In genomic region chr3:90537141-90537904, GRCm38 (mm10) we compare ENCODE assay signal across 8 mouse cellular contexts. TPM values are rescaled to one million over a fixed set of nuclear protein-coding genes. Genes with fewer than 3 reads are reported as not detected.
DNase-seq lines count a peak whose midpoint lies in the region; ATAC-seq and TF ChIP-seq lines count a peak whose summit lies in the region.

S100a16 (plus strand) TSS chr3:90537254.

- peak; percentile 76 to 90 for DNase-seq in adrenal gland, adult (ENCODE audit: inconsistent age in 2 of 2, low spot score in 1 of 2)
- DNase-seq in cerebellum, adult 2 months: peak; percentile 71 to 81
- DNase-seq in gastrocnemius, postnatal 25 days: peak; percentile 90
- DNase-seq in intestine, embryonic 14.5 days (ENCODE audit: low spot score): peak; percentile 70
- peak in 1 of 2 experiments; percentile 43 for DNase-seq in left cerebral cortex, postnatal 25 days (ENCODE audit: low spot score in 2 of 2)
- no peak for DNase-seq in midbrain, embryonic 11.5 days (ENCODE audit: low spot score, missing footprints)
- DNase-seq in urinary bladder, postnatal 25 days (ENCODE audit: low spot score): peak; percentile 67
- DNase-seq in embryo, embryonic 10 days (ENCODE audit: low spot score): no peak

- peak within 1 kb of the TSS; percentile 66 for H3K27ac ChIP-seq in cerebellum, adult 2 months (ENCODE audit: insufficient read depth, low read length)
- H3K27ac ChIP-seq in intestine, embryonic 14.5 days (ENCODE audit: low read depth): peak within 1 kb of the TSS; percentile 25; the same call in 1 of the 2 replicates
- no peak within 1 kb of the TSS for H3K27ac ChIP-seq in midbrain, embryonic 11.5 days (ENCODE audit: low read depth, low read length)

- H3K9ac ChIP-seq in intestine, embryonic 14.5 days (ENCODE audit: low read length): no peak within 1 kb of the TSS; the same call in none of the 2 replicates
- H3K9ac ChIP-seq in midbrain, embryonic 11.5 days (ENCODE audit: low read length): no peak within 1 kb of the TSS

- H3K27me3 ChIP-seq in cerebellum, adult 2 months (ENCODE audit: control insufficient read depth, insufficient read depth, low read length): no peaks in the 10 kb centered on the region
- H3K27me3 ChIP-seq in intestine, embryonic 14.5 days (replicated peaks; ENCODE audit: control insufficient read depth, insufficient read depth, low read length): no peaks in the 10 kb centered on the region
- no peaks in the 10 kb centered on the region for H3K27me3 ChIP-seq in midbrain, embryonic 11.5 days (ENCODE audit: control insufficient read depth, insufficient read depth, low read length)

- 23% methylated on average over 10 of the region's 10 CpGs for WGBS in cerebellum, adult 2 months
- 31% methylated on average over 10 of the region's 10 CpGs for WGBS in intestine, embryonic 14.5 days
- 47% methylated on average over 10 of the region's 10 CpGs for WGBS in midbrain, embryonic 11.5 days

- peak within 1 kb of the TSS; percentile 39 for H3K4me2 ChIP-seq in intestine, embryonic 14.5 days (ENCODE audit: low read length)
- H3K4me2 ChIP-seq in midbrain, embryonic 11.5 days: no peak within 1 kb of the TSS

- H3K36me3 ChIP-seq in intestine, embryonic 14.5 days (ENCODE audit: control insufficient read depth, insufficient read depth, low read length): no peaks in the 10 kb centered on the region
- H3K36me3 ChIP-seq in midbrain, embryonic 11.5 days (ENCODE audit: control insufficient read depth, insufficient read depth, low read length): no peaks in the 10 kb centered on the region

- H3K4me3 ChIP-seq in cerebellum, adult 2 months (replicated peaks; ENCODE audit: insufficient read depth, low read depth, low read length): peak within 1 kb of the TSS; percentile 73
- H3K4me3 ChIP-seq in intestine, embryonic 14.5 days (ENCODE audit: low read depth, low read length): peak within 1 kb of the TSS; percentile 20
- H3K4me3 ChIP-seq in midbrain, embryonic 11.5 days (ENCODE audit: low read depth, low read length): no peak within 1 kb of the TSS

- peaks cover 4% of the 10 kb centered on the region for H3K4me1 ChIP-seq in cerebellum, adult 2 months (ENCODE audit: control insufficient read depth, insufficient read depth, low read length)
- peaks cover 8% of the 10 kb centered on the region for H3K4me1 ChIP-seq in intestine, embryonic 14.5 days (replicated peaks; ENCODE audit: control insufficient read depth, insufficient read depth, low read length)
- H3K4me1 ChIP-seq in midbrain, embryonic 11.5 days (ENCODE audit: control insufficient read depth, insufficient read depth, low read length): peaks cover 5% of the 10 kb centered on the region; the same call in 1 of the 2 replicates

- H3K9me3 ChIP-seq in intestine, embryonic 14.5 days (ENCODE audit: control insufficient read depth, low read length): no peaks in the 10 kb centered on the region
- H3K9me3 ChIP-seq in midbrain, embryonic 11.5 days (ENCODE audit: control insufficient read depth, low read length): no peaks in the 10 kb centered on the region

- ATAC-seq in intestine, embryonic 14.5 days (replicated peaks; ENCODE audit: low FRiP score, low TSS enrichment, low read depth): peak; percentile 85
- ATAC-seq in midbrain, embryonic 11.5 days (ENCODE audit: low FRiP score): no peak

- TF ChIP-seq CTCF in cerebellum, adult 2 months (IDR thresholded peaks at IDR 0.05; ENCODE audit: borderline replicate concordance, insufficient read depth, low read depth, low read length): no peak

- intact Hi-C loops in left cerebral cortex, postnatal 25 days (cut with DNase I): no loop called here

- TF ChIP-seq POLR2A in cerebellum, adult 2 months (IDR thresholded peaks at IDR 0.05; ENCODE audit: borderline replicate concordance, insufficient read depth, low read length): 0 out of 2 replicates have a peak, but pooled peaks have one; percentile 39

RNA-seq across cellular contexts. Expression of gene S100a16, which starts in this region (rescaled TPM):
- 137 and 149 TPM in 2 replicates for polyA plus RNA-seq in cerebellum, adult 2 months (2012; rRNA removed)
- total RNA-seq in gastrocnemius, postnatal 25 days (2021): 10 to 100 TPM; 62.7 to 69.8 TPM
- polyA plus RNA-seq in intestine, embryonic 14.5 days (2014; fragmentation: Nextera tagmentation; extraction: Ambion mirVana): 107 and 121 TPM in 2 replicates
- total RNA-seq in left cerebral cortex, postnatal 25 days (2021): 10 to 100 TPM; 73.7 to 82.8 TPM
- polyA plus RNA-seq in midbrain, embryonic 11.5 days (2014; fragmentation: Nextera tagmentation; extraction: Ambion mirVana): 37.2 and 40.0 TPM in 2 replicates

Comparison
In these comparisons a context has a peak if more than half of its experiments do, and no peak if none do; other contexts are left out.
1. DNase-seq: peak in adrenal gland, adult (2 of 2), cerebellum, adult 2 months (2 of 2), gastrocnemius, postnatal 25 days (single experiment), intestine, embryonic 14.5 days (single experiment) and urinary bladder, postnatal 25 days (single experiment); none in midbrain, embryonic 11.5 days (single experiment) and embryo, embryonic 10 days (single experiment).